Mouse (Mus musculus): ENCODE measurements around the gene Cacna1d. TPM values are rescaled to one million over a fixed set of nuclear protein-coding genes. Genes with fewer than 3 reads are reported as not detected.

The Cacna1d gene
- polyA plus RNA-seq, 1 experiment from 2014 or later: 8.2 TPM

DNA sequence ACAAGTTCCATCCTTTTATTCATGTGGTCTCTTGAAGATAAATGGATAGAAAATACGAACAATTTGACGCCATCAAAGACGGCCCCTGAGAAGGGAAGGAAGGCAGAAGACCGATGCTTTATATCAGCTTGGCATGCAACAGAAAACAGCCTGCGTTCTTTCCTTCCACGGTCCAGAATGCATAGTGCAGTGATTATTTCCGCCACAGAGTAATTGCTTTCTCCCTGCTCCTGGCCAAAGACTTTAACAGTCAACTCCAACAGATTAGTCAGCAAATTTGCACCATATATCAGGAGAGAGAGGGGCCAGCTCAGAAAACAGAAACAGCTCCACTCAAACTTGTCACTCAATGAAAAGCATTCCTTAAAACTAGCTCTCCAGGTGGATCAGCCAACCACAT, 71.8 kb downstream of the Cacna1d start:
- H3K4me1 ChIP-seq: no peaks in the 10 kb centered on the region
- H3K9ac ChIP-seq (replicated peaks): no peak overlapping the region
- no peak overlapping the region for H3K27ac ChIP-seq (replicated peaks)
- 79% methylated on average over 7 of the region's 7 CpGs for WGBS
- no peaks in the 10 kb centered on the region for H3K9me3 ChIP-seq
- H3K4me3 ChIP-seq: no peak overlapping the region
- H3K27me3 ChIP-seq: no peaks in the 10 kb centered on the region
- H3K36me3 ChIP-seq: no peaks in the 10 kb centered on the region
- ATAC-seq (replicated peaks): no peak
- H3K4me2 ChIP-seq (replicated peaks): no peak overlapping the region

- H3K27ac ChIP-seq (replicated peaks): no peak overlapping the region
- no peaks in the 10 kb centered on the region for H3K27me3 ChIP-seq
- no peak overlapping the region for H3K4me3 ChIP-seq
- H3K36me3 ChIP-seq: no peaks in the 10 kb centered on the region
- no peak overlapping the region for H3K4me2 ChIP-seq (replicated peaks)
- 74% methylated on average over 6 of the region's 6 CpGs for WGBS
- ATAC-seq (replicated peaks): no peak
- no peak overlapping the region for H3K9ac ChIP-seq (replicated peaks)
- no peaks in the 10 kb centered on the region for H3K9me3 ChIP-seq
- H3K4me1 ChIP-seq: no peaks in the 10 kb centered on the region
Measured at GRCm38 (mm10) chr14:30419046-30419445, 72.2 kb downstream of the Cacna1d start.

GRCm38 (mm10) chr14:30415830-30416229, 75.4 kb downstream of the Cacna1d start:
- WGBS: 91% methylated on average over 5 of the region's 5 CpGs
- Histone ChIP-seq H3K27ac (replicated peaks) (no peak overlapping the region), H3K9me3 (no peaks in the 10 kb centered on the region), H3K4me3 (no peak overlapping the region), H3K36me3 (no peaks in the 10 kb centered on the region), H3K27me3 (no peaks in the 10 kb centered on the region), H3K4me1 (no peaks in the 10 kb centered on the region), H3K9ac (replicated peaks) (no peak overlapping the region), H3K4me2 (replicated peaks) (no peak overlapping the region)
- no peak for ATAC-seq (replicated peaks)

DNA sequence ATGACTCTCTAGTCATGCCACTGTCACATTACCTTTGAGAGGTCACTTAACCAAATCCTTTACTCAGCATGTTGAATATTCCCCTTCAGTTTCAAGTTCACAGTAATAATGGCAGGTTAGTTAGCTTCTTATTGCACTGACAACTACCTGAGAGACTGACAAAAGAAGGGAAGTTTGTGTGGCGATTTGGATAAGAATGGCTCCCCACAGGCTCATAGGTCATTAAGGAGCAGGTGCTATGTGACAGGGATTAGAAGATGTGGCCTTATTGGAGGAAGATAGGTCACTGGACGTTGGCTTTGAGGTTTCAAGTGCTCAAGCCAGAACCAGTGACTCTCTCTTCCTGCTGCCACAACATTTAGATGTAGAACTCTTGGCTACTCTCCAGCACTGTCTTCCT, 77.1 kb downstream of the Cacna1d start:
- no peaks in the 10 kb centered on the region for H3K36me3 ChIP-seq
- H3K4me3 ChIP-seq: no peak overlapping the region
- no peaks in the 10 kb centered on the region for H3K27me3 ChIP-seq
- H3K4me1 ChIP-seq: no peaks in the 10 kb centered on the region
- H3K9ac ChIP-seq (replicated peaks): no peak overlapping the region
- 72% methylated on average over 2 of the region's 2 CpGs for WGBS
- no peak overlapping the region for H3K27ac ChIP-seq (replicated peaks)
- ATAC-seq (replicated peaks): no peak
- no peaks in the 10 kb centered on the region for H3K9me3 ChIP-seq
- no peak overlapping the region for H3K4me2 ChIP-seq (replicated peaks)

DNA sequence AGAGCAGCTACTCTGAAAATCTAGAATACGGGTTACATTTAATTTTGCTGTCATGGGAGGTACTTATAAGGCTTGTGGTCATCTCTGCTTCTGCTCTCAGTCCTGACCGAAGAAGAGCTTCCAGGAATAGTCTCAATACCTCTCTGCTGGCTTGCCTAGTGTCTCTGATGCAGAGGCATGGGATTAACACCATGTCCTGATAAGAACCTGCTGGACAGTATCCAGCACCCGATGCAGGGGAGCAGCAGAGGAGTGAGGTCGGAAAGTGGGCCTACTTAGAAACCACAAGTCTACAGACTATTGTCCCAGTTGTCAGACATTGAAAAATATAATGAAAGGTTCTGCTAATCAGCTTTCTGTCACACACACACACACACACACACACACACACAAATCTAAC, 81.9 kb downstream of the Cacna1d start:
- WGBS: 85% methylated on average over 4 of the region's 4 CpGs
- Histone ChIP-seq H3K27me3 (no peaks in the 10 kb centered on the region), H3K4me1 (no peaks in the 10 kb centered on the region), H3K36me3 (no peaks in the 10 kb centered on the region), H3K9ac (replicated peaks) (no peak overlapping the region), H3K27ac (replicated peaks) (no peak overlapping the region), H3K4me3 (no peak overlapping the region), H3K9me3 (no peaks in the 10 kb centered on the region), H3K4me2 (replicated peaks) (no peak overlapping the region)
- no peak for ATAC-seq (replicated peaks)

DNA sequence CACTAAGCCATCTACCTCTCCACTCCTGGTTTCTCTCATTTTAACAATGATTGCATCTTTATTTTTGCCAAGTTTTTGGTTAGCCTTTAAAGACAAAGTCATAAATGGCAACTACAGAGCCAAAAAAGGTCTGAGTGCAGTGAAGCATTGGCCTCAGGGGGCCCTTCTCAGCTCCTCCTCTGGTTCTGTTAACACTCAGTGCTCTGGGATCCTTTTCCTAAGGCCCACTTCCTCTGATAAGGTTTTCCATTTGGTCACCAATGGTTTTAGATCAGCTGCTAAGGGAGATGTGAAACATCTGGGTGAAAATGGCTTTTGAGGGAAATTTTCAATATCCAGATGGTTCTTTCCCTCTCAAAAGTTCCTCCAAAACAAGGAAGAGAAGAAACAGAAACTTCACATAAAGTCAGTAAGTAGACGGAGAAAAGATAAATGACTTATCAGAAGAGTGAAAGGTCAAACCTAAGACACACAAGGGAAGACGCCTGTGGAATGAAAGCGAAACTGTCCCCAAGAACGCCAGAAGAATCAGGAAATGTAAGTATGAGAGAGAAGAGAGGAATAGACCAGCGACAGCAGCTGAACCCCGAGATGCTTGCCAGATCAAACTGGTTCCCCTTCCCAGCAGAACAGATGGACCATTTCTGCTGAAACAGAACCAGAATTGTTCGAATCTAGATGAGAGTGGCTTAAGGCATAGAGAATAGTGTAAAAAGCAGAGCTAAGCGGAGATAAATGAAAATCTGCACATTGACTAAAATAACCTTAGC, 85.6 kb downstream of the Cacna1d start:
- Histone ChIP-seq H3K4me3 (no peak overlapping the region), H3K4me2 (replicated peaks) (no peak overlapping the region), H3K27ac (replicated peaks) (no peak overlapping the region), H3K36me3 (no peaks in the 10 kb centered on the region), H3K27me3 (no peaks in the 10 kb centered on the region), H3K9ac (replicated peaks) (no peak overlapping the region), H3K4me1 (no peaks in the 10 kb centered on the region), H3K9me3 (no peaks in the 10 kb centered on the region)
- WGBS: 83% methylated on average over 8 of the region's 8 CpGs
- no peak for ATAC-seq (replicated peaks)

DNA sequence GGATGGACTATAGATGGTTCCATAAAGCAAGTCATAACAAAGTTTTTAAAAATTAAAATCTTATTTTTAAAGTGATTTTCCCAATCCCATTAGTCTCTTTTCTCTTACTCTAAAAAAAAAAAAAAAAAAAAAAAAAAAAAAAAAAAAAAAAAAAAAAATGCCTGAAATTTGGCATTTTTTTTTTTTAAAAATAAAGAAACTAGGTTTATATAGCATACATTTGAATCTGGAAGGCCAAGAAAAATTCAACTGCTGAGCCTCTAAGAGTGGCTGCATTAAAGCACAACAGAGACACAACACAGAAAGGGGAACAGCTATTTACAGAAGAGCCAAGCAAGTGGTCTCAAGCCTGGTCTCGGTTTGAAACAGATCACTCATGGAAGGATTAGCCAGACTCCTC, 112.9 kb downstream of the Cacna1d start:
- no peak overlapping the region for H3K9ac ChIP-seq (replicated peaks)
- no peak for ATAC-seq (replicated peaks)

DNA sequence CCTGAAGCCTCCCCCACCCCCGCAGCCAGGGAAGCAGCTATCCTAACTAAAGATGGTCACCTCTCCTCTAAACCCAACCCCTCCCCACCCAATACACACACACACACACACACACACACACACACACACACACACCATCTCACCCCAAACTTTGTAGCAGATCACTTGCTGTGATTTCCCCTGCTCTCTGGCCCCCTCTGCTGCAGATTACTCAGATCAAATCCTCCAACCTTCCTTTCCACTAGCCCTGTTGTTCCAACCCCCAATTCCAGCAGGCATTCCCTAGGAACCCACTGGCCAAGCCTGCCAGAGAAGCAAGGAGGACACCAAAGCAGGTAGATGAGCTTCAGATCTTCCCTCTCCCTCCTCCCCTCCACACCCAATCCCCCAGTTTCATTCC, 118.4 kb downstream of the Cacna1d start:
- 14% methylated on average over 1 of the region's 1 CpGs for WGBS
- Histone ChIP-seq H3K4me2 (replicated peaks) (no peak overlapping the region), H3K9ac (replicated peaks) (no peak overlapping the region), H3K36me3 (no peaks in the 10 kb centered on the region), H3K4me3 (no peak overlapping the region), H3K4me1 (no peaks in the 10 kb centered on the region), H3K9me3 (no peaks in the 10 kb centered on the region), H3K27ac (replicated peaks) (no peak overlapping the region), H3K27me3 (no peaks in the 10 kb centered on the region)
- ATAC-seq (replicated peaks): no peak

More for the DNA sequence above, 112.9 kb downstream of the Cacna1d start:
- Histone ChIP-seq H3K27me3 (no peaks in the 10 kb centered on the region), H3K4me1 (no peaks in the 10 kb centered on the region), H3K27ac (replicated peaks) (no peak overlapping the region), H3K36me3 (no peaks in the 10 kb centered on the region), H3K4me2 (replicated peaks) (no peak overlapping the region), H3K9me3 (no peaks in the 10 kb centered on the region), H3K4me3 (no peak overlapping the region)
- 22% methylated on average over 1 of the region's 1 CpGs for WGBS

GRCm38 (mm10) chr14:30371070-30371469, 120.2 kb downstream of the Cacna1d start:
- no peaks in the 10 kb centered on the region for H3K27me3 ChIP-seq
- H3K9me3 ChIP-seq: no peaks in the 10 kb centered on the region
- no peaks in the 10 kb centered on the region for H3K4me1 ChIP-seq
- no peak overlapping the region for H3K4me3 ChIP-seq
- WGBS: 75% methylated on average over 2 of the region's 2 CpGs
- no peak overlapping the region for H3K27ac ChIP-seq (replicated peaks)
- H3K36me3 ChIP-seq: no peaks in the 10 kb centered on the region
- H3K4me2 ChIP-seq (replicated peaks): no peak overlapping the region
- H3K9ac ChIP-seq (replicated peaks): no peak overlapping the region
- no peak for ATAC-seq (replicated peaks)

DNA sequence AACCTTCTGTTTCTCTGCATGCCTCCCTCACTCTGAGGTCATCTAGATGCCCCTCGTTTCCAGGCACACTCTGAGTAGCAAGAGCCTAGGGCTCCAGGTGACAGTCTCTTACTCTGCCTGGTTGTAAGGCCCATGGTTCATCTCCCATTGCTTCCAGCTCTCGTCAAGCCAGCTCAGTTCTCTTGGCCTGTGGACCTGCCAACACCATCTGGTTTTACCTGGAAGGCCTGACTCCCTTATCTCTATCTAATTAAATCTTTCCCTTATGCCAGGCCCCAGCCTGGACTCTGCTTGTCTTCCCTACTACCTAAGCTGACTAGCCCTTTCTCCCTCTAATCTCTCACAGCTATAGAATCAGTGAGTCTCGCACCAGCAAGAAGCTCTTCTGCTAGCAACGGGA, 124.2 kb downstream of the Cacna1d start:
- 78% methylated on average over 4 of the region's 4 CpGs for WGBS

DNA sequence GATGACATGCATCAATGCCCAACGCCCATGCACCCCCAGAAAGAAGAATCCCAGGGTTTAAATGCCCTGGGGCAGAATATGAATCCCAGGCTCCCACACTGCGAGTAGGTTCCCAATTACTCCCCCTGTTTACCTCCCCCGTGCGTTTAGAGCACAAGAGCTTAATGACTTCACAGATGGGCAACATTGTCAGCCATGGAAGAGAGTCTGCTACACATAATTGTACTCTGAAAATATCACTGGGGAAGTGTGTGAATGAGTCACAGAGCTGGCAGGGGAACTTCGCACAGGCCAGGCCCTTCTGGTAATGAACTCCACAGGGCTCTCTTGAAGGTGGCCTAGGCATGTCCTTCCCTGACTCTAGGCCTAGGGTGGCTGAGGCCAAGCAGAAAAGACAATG, 125.4 kb downstream of the Cacna1d start:
- Histone ChIP-seq H3K36me3 (no peaks in the 10 kb centered on the region), H3K4me1 (no peaks in the 10 kb centered on the region), H3K4me3 (no peak overlapping the region), H3K27ac (replicated peaks) (no peak overlapping the region), H3K27me3 (no peaks in the 10 kb centered on the region), H3K4me2 (replicated peaks) (no peak overlapping the region), H3K9me3 (no peaks in the 10 kb centered on the region), H3K9ac (replicated peaks) (no peak overlapping the region)
- no peak for ATAC-seq (replicated peaks)
- 56% methylated on average over 5 of the region's 5 CpGs for WGBS

More for the DNA sequence above, 124.2 kb downstream of the Cacna1d start:
- Histone ChIP-seq H3K36me3 (no peaks in the 10 kb centered on the region), H3K27me3 (no peaks in the 10 kb centered on the region), H3K9me3 (no peaks in the 10 kb centered on the region), H3K4me2 (replicated peaks) (no peak overlapping the region), H3K4me3 (no peak overlapping the region), H3K27ac (replicated peaks) (no peak overlapping the region), H3K4me1 (no peaks in the 10 kb centered on the region), H3K9ac (replicated peaks) (no peak overlapping the region)
- ATAC-seq (replicated peaks): no peak

DNA sequence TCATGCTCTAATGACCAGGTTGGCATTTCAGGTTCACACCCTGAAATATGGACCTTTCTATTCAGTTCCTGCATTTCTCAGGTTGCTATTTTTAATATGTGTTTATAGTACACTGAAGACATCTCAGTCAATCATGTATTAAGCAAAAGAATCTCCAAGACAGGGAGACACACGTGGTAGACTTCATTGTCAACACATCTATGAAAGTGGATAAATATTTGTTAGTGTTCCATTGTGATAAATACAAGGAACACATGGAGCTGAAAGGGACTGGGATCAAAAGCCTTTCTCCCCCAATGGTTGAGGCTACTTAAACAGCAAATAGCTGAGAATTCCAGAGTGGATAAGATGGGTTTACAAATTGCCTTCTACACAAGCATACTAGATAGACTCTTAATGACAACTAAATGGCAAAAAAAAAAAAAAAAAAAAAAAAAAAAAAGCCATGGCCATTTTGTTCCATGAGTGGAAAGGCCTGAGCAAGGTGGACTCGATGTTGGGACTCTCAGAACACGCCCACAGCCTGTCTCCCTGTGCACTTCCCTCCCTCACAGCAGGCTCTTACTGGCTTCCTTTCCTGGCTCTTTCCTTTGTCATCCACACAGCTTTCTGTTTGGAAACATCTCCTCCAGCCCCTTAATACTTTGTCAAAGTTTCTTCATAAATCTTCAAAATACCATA, 127.6 kb downstream of the Cacna1d start:
- 60% methylated on average over 3 of the region's 3 CpGs for WGBS

More for the DNA sequence above, 127.6 kb downstream of the Cacna1d start:
- Histone ChIP-seq H3K4me2 (replicated peaks) (no peak overlapping the region), H3K9me3 (no peaks in the 10 kb centered on the region), H3K4me3 (no peak overlapping the region), H3K36me3 (no peaks in the 10 kb centered on the region), H3K4me1 (no peaks in the 10 kb centered on the region), H3K9ac (replicated peaks) (no peak overlapping the region), H3K27me3 (no peaks in the 10 kb centered on the region), H3K27ac (replicated peaks) (no peak overlapping the region)
- no peak for ATAC-seq (replicated peaks)

Measured in forebrain, embryonic 15.5 days (tissue).